Mouse (Mus musculus) G1E (cell line): ENCODE results near the gene Cobll1.

ENCODE experiments used
- CTCF ChIP-seq: IDR thresholded peaks from 2 replicates; pipeline ENCODE4 v1.5.1; 2012; ENCODE audit warnings: low read depth, low read length, inconsistent platforms, mixed read lengths
- GATA2 ChIP-seq: IDR thresholded peaks from 2 replicates; pipeline ENCODE4 v1.6.1; 2012; ENCODE audit warnings: low read depth, low read length, inconsistent platforms, borderline replicate concordance

DNA sequence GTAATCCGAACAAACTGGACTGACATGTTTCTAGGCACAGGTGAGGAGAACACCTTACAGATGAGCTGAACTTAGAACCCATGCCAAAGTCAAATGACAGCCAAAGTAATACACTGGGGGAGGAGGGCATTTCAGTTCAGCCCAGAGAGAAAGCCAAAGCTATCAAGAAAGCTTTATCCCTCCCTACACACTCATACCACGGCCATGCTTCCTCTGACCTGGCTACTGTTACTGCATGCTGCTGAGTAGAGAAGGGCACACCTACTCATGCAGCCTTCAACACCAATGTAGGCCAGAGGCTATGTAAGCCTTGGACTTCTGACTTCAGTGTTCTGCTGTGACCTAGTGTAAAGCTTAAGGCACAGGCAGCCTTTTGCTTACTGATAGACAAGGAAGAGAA, 120.1 kb downstream of the Cobll1 start:
- TF ChIP-seq CTCF (no peak), GATA2 (no peak)
